Mouse (Mus musculus) limb, embryonic 14.5 days (tissue): ENCODE data around the gene Klhl42. TPM values are rescaled to one million over a fixed set of nuclear protein-coding genes. Genes with fewer than 3 reads are reported as not detected.

Experiments
- ATAC-seq: fragments of 200-750 bp; cut with Nextera tagmentation; 2 replicates; pipeline ENCODE4 v1.8.0; 2017; ENCODE audit warnings: low read depth, moderate number of reproducible peaks, moderate TSS enrichment; ENCODE audit not compliant: low FRiP score
- DNase-seq: peaks from one replicate; pipeline ENCODE4 v3.0.0-alpha.2; 2015; ENCODE audit warnings: low spot score
- H3K27ac ChIP-seq: fragments of 300-500 bp; sonication (generic); replicated peaks from 2 replicates; pipeline ENCODE4 v1.5.1; 2014; ENCODE audit warnings: low read depth, mild to moderate bottlenecking, low read length, moderate library complexity, mixed read lengths
- H3K27me3 ChIP-seq: fragments of 300-500 bp; sonication (generic); 2 replicates; pipeline ENCODE4 v1.6.1; 2014; ENCODE audit warnings: low read length, mixed read lengths; ENCODE audit not compliant: control insufficient read depth, insufficient read depth
- H3K36me3 ChIP-seq: fragments of 300-500 bp; sonication (generic); 2 replicates; pipeline ENCODE4 v1.6.1; 2014; ENCODE audit warnings: mild to moderate bottlenecking, low read length, moderate library complexity, mixed read lengths; ENCODE audit not compliant: control insufficient read depth, insufficient read depth
- H3K4me1 ChIP-seq: fragments of 300-500 bp; sonication (generic); 2 replicates; pipeline ENCODE4 v1.6.1; 2014; ENCODE audit warnings: antibody characterized with exemption, low read length, mixed read lengths; ENCODE audit not compliant: control insufficient read depth, insufficient read depth
- H3K4me2 ChIP-seq: fragments of 300-500 bp; sonication (generic); replicated peaks from 2 replicates; pipeline ENCODE4 v1.6.1; 2014; ENCODE audit warnings: low read depth, mild to moderate bottlenecking, low read length, moderate library complexity; ENCODE audit not compliant: severe bottlenecking
- H3K4me3 ChIP-seq: fragments of 300-500 bp; sonication (generic); replicated peaks from 2 replicates; pipeline ENCODE4 v1.5.1; 2014; ENCODE audit warnings: low read length
- H3K9ac ChIP-seq: fragments of 300-500 bp; sonication (generic); 2 replicates; pipeline ENCODE4 v1.6.1; 2014; ENCODE audit warnings: mild to moderate bottlenecking, low read depth, low read length, moderate library complexity; ENCODE audit not compliant: severe bottlenecking
- H3K9me3 ChIP-seq: fragments of 300-500 bp; sonication (generic); 2 replicates; pipeline ENCODE4 v1.6.1; 2016; ENCODE audit warnings: low read length; ENCODE audit not compliant: control insufficient read depth
- POLR2A ChIP-seq: fragments of 200-500 bp; IDR thresholded peaks from 2 replicates; pipeline ENCODE4 v1.8.0; 2012; ENCODE audit warnings: inconsistent platforms, mild to moderate bottlenecking, moderate library complexity, borderline replicate concordance; ENCODE audit not compliant: insufficient read depth, insufficient read length; ENCODE audit errors: extremely low read depth
- WGBS: fragments of 180-500 bp; shearing (Covaris S2); extraction: QIAGEN DNeasy Blood & Tissue Kit; methylation state at CpG from one replicate; pipeline ENCODE4 v1.1.7; 2014; 5-methylcytosine and 5-hydroxymethylcytosine counted together
- polyA plus RNA-seq, 2 experiments: library from polyadenylated mRNA; depleted of rRNA in 1 of 2; stranded (reverse) in 1 of 2; unstranded in 1 of 2; fragments of >200 nt; fragmentation: Nextera tagmentation in 1 of 2; extraction: Ambion mirVana in 1 of 2; gene quantifications; 2 replicates each; pipeline versions ENCODE4 v1.2.1 to v1.2.3; 2012 to 2014

The Klhl42 gene
- polyA plus RNA-seq, 2 experiments, result 10.4 to 16.9 TPM

DNA sequence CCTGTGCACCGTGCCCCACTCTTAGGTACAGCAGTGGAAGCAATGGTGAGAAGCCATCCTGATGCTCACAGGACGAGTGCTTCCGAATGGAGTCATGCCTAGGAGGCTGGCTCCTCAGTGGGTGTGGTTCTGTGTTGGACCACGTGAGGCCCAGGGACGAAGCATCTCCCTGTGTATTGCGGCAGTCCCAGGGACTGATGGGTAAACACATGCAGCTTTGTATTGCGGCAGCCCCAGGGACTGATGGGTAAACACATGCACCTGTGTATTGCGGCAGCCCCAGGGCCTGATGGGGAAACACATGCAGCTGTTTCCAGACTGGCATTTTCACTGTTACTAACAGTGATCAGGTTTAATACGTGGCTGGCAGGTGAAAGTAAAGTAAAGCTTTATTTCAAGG is 29.5 kb upstream of the Klhl42 start:
- WGBS, result 55% methylated on average over 9 of the region's 9 CpGs
- Histone ChIP-seq H3K36me3 (peaks cover 48% of the 10 kb centered on the region), H3K9ac (no peak overlapping the region), H3K4me3 (no peak overlapping the region), H3K27me3 (no peaks in the 10 kb centered on the region), H3K4me2 (no peak overlapping the region), H3K4me1 (peaks cover 10% of the 10 kb centered on the region), H3K9me3 (no peaks in the 10 kb centered on the region), H3K27ac (no peak overlapping the region)
- no peak for DNase-seq
- TF ChIP-seq POLR2A, result no peak
- no peak; the same call in 1 of the 2 replicates for ATAC-seq

GRCm38 (mm10) chr6:147062034-147062433 is 29.1 kb upstream of the Klhl42 start:
- no peaks in the 10 kb centered on the region for H3K27me3 ChIP-seq
- H3K27ac ChIP-seq, result no peak overlapping the region
- TF ChIP-seq POLR2A, result no peak
- H3K9ac ChIP-seq, result no peak overlapping the region
- H3K4me1 ChIP-seq, result peaks cover 10% of the 10 kb centered on the region
- no peaks in the 10 kb centered on the region for H3K9me3 ChIP-seq
- H3K4me2 ChIP-seq, result no peak overlapping the region
- no peak overlapping the region for H3K4me3 ChIP-seq
- WGBS, result 38% methylated on average over 7 of the region's 7 CpGs
- DNase-seq (peak; percentile 6), ATAC-seq (no peak; the same call in 1 of the 2 replicates)
- peaks cover 51% of the 10 kb centered on the region for H3K36me3 ChIP-seq

GRCm38 (mm10) chr6:147062694-147063093 is 28.5 kb upstream of the Klhl42 start:
- H3K9ac ChIP-seq, result no peak overlapping the region

DNA sequence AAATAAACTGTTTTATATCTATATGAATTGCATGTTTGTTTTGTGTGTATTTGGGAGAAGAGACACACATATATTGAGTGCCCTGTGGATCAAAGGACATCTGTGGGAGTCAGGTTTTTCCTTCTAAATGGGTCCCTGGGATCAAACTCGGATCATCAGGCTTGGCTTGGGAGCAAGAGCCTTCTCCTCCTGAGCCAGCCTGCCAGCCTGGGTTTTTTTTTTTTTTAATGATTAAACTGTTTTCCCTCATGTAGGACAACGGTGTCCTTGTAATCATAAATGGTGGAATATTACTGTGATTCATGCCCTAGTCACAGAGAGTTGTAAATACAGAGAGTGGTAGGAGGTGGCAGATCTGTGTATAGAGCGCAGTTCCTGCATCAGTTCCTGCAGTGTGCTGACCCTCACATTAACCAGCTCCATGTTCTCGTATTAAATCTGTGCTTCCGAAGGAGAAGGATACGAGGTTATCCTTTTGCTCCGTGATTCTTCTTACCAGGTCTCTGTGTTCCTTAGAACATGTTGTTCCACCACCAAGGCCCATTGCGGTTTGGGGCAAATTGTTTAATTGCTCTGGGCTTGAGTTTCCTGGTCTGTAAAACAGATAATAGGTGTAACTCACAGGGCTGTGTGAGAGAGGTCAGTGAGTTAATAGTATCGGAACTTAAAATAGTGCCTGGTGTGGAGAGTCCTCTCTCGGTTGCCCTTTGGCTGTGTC is 26.8 kb upstream of the Klhl42 start:
- Histone ChIP-seq H3K4me2 (no peak overlapping the region), H3K27me3 (no peaks in the 10 kb centered on the region), H3K9ac (no peak overlapping the region), H3K9me3 (no peaks in the 10 kb centered on the region), H3K4me1 (peaks cover 10% of the 10 kb centered on the region), H3K36me3 (peaks cover 57% of the 10 kb centered on the region), H3K27ac (no peak overlapping the region), H3K4me3 (no peak overlapping the region)
- ATAC-seq, result no peak
- TF ChIP-seq POLR2A, result no peak
- 68% methylated on average over 10 of the region's 10 CpGs for WGBS
- DNase-seq, result no peak

More at GRCm38 (mm10) chr6:147062694-147063093, 28.5 kb upstream of the Klhl42 start:
- no peak for ATAC-seq
- DNase-seq, result no peak
- no peak for TF ChIP-seq POLR2A
- Histone ChIP-seq H3K27me3 (no peaks in the 10 kb centered on the region), H3K9me3 (no peaks in the 10 kb centered on the region), H3K27ac (no peak overlapping the region), H3K36me3 (peaks cover 55% of the 10 kb centered on the region), H3K4me2 (no peak overlapping the region), H3K4me1 (peaks cover 10% of the 10 kb centered on the region), H3K4me3 (no peak overlapping the region)
- WGBS, result 65% methylated on average over 7 of the region's 7 CpGs

DNA sequence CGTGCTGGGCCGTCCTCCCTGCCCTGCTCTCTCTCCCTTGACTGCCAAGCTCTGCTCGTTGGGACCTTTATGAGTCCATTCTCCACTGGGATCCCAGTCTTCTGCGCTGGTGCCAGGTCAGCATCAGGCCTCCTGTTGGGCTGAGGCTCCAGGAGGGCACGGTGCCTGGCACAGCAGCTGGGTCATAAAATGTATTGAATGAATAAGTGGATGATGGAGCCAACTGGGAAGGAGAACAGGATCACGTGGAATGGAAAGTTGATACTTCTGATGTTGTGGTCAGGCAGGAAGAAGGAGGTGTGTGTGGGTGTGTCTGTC is 26.3 kb upstream of the Klhl42 start:
- peaks cover 10% of the 10 kb centered on the region for H3K4me1 ChIP-seq
- 47% methylated on average over 6 of the region's 6 CpGs for WGBS
- H3K36me3 ChIP-seq, result peaks cover 54% of the 10 kb centered on the region
- no peak overlapping the region for H3K27ac ChIP-seq
- no peaks in the 10 kb centered on the region for H3K27me3 ChIP-seq
- H3K4me3 ChIP-seq, result no peak overlapping the region
- no peak for DNase-seq
- no peak overlapping the region for H3K9ac ChIP-seq
- TF ChIP-seq POLR2A, result no peak
- H3K9me3 ChIP-seq, result no peaks in the 10 kb centered on the region
- ATAC-seq, result no peak
- no peak overlapping the region for H3K4me2 ChIP-seq
